Mouse (Mus musculus): Measurements from ENCODE around the gene Zfp503.

Zfp503 gene

DNA sequence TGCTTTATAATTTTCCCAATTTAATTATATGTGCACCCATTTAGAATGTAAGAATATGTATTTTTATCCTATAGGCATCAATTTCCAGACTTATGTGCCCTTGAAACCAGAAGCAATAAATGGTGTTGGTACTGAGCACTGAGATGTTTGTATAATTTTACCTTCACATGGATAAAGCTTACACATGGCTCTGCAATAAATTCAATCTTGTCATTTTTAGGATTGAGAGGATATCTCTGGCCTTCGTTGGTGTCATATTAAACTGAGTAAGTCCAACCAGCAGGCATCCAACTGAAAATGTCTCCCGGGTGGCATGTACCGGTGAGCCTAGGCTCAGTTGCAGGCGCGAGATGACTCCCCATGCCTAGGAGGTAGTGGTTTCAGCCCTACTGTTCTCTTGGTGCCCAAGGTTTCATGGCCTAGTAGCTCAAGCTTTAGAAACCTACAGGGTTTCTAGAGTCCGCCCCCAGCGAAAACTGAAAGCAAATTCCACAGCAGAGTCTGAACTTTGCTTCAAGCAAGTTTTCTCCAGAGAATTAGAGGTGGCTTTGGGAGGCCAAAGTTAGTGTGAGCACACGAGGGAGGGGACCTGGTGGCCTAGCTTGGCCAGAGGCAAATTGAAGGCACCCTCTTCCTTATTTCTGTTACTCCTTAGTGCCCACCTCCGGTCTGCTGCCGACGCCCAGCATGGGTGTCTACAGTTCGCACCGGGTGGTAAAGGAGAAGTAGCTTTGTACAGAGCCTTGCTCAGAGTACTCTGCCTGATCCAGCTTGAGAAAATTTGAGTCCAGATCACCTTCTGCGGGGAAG is 4.1 kb upstream of the Zfp503 start:
- no peak for DNase-seq (ENCODE audit: low read depth, low spot score)

DNA sequence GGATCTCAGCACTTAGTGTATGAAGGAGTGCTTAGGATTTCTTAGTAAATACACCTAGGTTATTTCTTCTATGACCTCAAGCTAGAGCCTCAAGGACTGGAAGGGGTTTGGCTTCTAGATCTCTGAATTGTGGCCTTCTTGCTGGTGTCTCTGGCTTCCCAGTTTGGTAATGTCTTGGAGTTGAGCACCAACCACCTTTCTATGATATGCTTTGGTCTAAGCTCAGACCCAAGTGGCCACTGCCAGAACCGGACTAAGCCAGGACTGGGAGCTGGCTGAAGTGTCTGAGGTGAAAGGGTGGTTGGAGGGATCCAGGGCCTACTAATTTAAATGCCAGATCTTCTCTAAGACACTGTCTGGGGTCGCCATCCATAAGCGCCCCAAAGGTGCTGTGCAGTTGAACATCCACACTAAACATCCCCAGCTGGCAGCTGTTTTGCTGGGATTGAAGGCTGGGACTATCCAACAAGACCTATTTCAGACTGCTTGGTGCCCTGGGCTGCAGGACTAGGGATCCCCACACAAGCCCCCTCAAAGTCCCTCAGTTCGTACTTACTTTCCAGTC is 3.0 kb upstream of the Zfp503 start:
- no peak for DNase-seq (ENCODE audit: low read depth, low spot score)

DNA sequence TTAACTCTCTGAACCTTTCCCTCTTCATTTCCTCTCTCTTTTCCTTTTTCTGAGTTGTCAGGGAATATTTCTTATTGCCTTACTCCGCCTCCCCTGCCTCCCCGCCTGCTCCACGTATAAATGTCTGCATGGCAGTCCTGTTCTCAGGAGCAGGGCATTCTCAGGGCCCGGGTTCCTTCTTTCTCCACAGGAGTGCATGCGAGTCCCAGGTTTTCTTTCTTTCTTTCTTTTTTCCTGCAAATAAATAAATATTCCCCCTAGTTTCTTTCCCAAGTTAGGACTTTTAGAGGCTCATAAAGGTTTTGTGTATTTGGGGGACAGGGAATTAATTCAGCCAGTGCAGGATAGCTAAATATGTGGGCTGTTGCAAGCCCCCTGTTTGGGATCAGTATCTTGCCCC is 2.5 kb upstream of the Zfp503 start:
- no peak for DNase-seq (ENCODE audit: low read depth, low spot score)

DNA sequence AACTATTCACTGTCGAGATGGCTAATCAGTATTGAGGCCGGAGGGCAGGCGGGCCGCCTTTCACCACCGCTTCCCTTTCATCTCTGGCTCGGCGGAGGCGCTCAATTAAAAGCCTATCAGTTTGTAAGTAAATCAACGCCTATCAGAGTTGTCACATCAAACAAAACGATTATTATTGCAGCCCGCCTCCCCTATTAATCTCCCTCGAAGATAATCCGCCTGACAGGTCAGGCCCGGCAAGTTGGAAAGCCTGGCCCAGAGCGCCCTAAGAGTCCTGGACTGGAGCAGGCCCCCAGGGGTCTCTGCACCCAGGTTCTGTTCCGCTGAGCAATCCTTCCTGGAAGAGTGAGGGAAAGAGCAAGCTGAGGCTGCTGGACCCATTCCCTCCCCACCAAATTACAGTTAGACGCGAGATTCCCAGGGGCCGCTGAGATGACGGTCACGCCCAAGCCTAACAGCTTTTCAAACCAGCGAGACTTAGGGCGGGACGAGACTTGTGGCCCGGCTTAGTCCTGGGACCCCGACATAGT is 1.9 kb upstream of the Zfp503 start:
- no peak for DNase-seq (ENCODE audit: low read depth, low spot score)

DNA sequence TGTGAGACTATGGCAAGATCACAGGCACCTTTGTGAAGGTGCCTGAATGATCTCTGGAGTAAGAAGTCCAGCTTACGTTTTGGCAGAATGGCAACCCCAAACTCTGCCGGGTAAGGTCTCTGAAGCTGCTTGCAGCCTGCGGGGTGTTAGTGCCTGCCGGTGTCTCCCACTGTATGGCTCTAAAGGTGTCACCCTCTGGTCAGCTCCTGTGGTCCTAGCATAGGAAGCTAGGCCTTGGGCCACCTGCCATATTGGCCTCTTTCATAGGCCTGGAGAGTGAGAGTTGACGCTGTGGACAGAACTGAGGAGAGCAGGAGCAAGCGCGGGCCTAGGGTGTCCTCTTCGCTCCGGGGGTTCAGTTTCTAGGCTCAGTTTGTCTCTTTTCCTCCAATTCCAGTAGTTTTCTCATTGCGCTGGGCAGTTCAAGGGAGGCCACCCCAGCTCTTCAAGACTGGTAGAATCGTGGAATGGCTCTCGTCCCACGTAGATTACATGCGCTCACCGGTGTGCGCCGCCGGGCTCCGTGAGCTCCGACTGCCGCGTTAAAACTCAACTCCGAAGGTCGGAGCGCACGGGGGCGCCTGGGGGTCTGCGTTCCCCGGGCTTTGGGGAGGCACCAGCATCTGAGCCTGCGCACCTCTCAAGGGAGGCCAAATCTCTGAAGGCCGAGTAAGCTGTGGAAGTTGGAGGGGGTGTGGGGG is 1.1 kb upstream of the Zfp503 start:
- no peak for DNase-seq (ENCODE audit: low read depth, low spot score)

DNA sequence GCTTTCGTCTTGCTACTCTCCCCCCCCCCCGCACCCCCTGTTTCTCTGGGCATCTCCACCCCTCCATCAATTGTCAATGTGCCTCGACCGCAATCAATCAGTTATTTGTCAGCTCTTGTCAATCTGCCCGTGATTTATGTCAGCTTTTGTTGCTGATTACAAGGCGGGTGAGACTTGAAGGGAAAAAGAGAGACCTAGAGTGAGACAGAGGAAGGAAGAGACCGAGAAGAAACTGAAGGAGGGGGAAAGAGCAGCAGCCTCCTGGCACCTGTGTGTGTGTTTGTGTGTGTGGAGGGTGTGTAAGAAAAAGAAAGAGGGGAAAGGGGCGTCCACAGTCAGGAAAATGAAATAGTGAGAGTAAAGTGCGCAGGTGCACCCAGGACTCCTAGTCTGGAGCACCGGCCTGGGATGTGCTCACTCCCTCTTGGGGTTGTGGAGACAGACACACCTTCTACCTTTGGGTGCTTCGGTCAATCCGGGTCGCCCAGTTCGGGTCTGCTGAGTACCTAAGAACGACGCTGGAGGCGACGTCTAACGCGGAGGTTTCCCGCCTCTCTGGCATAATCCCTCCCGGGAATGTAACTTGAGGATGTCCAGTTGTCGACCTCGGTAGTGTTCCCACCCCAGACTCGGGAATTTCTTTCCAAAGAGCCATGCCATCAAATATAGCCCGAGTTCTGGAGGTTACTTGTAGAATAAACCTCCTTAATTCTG is 667 bp downstream of the Zfp503 start:
- DNase-seq (ENCODE audit: low read depth, low spot score): no peak

DNA sequence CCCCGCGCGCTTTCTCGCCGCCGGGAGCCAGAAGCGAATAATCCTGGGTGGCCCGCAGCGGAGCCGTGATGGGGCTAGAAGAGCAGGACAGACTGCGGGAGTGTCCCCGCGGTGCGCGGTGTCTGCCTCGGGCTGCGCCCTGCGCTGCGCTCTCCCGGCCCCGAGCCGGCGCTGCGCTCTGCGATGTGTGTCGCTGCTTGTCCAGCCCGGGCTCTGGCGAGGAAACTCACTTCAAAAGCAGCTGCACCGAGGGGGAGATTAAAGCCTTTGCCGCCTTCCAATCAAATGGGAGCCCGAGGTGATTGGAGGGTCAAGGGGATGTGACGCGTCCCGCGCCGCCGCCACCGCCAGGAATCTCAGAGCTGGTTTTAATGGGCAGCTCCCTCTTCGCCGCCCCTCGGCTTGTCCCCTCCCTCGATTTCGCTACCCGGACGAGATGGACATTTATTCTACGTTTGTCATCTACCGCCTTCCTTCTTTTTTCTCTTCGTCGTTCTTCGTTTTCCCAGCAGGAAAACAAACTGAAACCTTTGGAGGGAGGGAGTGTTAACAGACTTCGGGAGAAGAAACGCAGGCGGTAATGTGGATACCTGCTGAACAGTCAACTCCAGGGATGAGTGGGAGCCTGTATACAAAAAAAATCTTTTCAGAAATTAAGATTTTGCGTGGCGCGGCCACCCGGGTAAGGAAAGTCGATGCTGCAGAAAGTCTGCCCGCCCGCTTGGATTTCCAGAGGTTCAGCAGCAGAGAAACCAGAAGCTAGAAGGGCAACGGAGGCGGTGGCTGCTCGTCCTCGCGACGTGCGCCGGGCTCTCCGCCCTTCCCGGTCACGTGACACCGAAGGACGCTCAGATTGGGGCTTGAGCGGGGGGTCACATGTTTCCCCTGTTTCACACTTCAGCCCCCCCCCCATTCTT is 1.5 kb downstream of the Zfp503 start:
- peak; percentile 90 for DNase-seq (ENCODE audit: low read depth, low spot score)

DNA sequence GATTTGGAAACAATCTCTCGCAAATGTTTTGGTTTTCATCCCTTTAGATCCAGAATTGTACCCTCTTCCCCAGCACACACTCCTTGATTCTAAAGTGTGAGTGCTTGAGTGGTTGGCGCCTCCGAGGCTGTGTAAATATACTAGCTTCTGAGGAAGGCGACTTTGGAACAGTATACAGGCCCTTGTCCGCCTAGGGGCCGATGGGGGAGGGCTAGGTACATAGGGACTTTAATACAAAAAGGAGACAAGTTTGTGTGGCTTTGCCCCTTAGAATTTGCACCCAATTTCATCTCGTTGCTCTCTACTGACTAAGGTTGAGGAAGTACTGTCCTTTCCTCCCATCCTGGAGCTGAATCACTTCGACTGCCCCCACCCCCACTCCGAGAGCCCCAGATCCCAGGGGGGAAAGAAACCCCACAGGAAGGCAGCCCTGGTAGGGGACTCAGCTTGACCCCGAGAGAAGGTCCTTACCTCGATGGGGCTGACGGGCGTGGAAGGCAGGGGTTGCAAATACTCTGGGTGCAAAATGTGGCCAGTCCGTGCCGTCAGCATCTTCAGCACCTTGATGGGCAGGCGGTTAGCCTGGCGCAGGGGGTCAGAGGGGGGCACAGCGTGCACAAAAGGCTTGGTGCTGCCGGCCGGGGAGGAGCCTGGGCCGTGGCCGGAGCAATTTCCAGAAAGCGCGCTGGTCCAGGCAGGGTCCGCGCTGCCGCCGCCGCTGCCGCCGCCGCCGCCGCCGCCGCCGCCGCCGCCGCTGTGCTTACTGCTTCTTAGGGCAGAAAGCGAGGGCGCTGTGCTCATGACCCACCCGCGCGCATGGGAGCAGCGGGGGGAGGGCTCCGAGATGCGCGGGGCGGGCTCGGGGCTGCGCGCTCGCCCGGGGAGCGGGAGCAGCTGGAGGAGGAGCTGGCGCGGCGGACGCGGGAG is 2.4 kb downstream of the Zfp503 start:
- DNase-seq (ENCODE audit: low read depth, low spot score): no peak

DNA sequence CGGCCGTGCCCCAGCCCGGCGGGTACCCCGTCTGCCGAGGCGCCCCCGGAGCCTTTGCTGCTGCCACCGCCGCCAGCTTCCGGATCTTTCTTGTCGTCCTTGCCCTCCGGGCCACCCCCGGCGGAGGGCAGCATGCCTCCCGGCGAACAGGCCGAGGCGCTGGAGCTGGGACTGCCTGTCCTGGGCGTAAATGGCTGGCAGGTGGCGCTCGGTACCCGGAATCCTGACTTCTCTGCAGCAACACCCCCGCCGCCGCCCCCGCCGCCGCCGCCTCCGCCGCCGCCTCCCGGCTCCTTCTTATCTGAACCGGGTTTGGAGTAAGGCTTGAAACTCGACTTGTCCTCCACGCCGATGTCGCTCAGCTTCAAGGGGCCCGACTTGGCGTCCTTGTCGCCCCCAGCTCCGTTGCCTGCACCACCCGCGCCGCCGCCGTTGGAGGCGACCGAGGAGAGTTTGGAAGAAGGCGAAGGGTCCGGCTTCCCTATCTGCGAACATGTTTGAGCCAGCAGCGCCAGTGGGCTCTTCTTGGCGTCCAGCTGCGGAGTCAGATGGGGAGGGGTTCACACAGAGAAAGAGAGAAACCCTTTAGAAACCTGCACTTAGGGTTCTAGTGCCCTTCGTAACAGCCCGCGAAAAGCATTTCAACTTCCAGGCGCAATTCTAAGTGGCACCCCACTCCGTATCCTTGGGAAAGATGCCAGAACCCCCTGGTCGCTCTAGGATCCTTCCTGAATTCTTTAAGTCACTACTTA is 3.2 kb downstream of the Zfp503 start:
- no peak for DNase-seq (ENCODE audit: low read depth, low spot score)

DNA sequence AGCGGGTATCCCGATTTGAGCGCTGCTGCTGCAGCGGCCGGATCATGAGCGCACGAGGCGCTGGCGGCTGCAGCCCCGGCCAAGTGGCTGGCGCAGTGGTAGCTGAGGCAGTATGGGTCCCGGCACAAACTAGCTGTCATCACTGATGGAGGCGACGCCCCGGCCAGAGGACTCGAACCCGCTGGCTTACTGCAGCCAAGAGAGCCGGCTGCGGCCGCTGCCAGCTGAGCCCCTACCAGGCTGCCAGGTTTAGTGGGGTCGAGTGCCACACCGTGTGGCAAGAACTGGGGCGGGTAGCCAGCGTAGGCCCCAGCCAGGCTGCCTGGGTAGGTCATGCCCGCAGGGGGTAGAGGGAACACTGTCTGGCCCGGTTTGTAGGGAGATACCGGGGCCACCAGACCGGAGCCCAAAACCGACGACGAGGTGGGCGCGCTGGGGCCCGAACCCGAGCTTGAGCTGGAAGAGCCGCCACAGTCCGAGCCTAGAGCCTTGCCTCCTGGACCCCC is 3.9 kb downstream of the Zfp503 start:
- DNase-seq (ENCODE audit: low read depth, low spot score): no peak

DNA sequence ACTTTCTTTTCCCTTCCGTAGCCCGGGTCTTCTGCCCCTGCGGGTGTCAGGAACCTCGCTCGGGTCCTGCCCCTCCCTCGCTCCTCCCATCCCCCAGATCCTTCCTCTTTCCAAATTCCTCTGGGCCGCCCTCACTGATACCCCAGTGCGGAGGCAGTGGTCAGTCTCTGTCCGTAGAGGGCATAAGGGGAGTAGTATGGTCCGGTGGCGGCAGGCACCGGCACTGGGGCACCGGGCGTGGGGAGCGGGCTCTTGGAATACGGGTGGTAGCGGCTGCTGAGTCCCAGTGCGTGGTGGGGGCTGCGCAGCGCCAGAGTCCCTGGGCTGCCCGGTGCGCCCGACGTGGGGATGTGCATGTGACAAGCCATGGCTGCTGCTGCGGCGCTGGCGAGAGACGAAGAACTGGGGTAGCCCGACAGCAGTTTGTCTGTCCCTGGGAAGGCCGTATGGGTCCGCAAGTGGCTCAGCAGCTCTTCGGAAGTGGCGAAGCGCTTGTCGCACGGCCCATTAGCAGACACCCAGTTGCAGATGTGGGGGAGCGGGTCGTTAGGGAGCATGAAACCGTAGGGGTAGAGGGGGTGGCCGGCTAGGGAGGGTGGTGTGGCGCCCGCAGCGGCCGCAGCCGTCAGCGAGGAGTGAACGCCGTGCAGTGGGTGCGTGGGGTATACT is 4.5 kb downstream of the Zfp503 start:
- no peak for DNase-seq (ENCODE audit: low read depth, low spot score)

DNA sequence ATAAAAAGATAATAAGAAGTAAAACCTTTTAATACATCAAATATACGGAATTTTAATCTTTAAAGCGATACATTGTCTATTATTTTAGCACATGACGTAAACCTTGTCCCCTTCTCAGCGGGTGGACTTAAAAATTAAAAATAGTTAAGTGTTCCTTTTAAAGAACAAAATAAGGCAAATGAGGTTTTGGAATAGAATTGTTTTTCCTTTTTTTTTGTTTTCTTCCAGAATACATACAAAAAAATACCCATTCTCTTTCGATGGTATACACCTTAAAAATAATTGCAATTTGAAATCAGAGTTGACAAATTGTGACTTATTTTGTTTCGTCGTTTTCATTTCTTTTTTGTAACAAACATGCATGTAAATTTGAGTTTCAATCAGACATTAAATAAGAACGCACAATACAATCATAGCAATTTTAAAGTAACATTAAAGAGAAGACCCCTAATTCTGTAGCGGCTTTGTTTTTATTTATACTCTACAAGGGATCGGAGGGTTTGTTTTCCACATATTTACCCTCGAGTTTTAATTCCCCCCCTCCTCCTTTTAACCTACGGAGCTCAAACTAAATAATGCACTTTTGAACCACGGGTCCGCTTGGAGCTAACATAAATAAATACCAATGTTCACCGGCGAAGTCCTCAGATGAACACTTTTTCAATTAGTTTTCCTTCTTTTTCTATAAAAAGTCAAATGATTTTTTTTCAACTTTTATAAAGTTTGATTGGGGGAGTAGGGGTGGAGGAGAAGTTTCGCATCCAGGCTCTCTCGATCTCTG is 5.3 kb downstream of the Zfp503 start:
- DNase-seq (ENCODE audit: low read depth, low spot score): no peak

DNA sequence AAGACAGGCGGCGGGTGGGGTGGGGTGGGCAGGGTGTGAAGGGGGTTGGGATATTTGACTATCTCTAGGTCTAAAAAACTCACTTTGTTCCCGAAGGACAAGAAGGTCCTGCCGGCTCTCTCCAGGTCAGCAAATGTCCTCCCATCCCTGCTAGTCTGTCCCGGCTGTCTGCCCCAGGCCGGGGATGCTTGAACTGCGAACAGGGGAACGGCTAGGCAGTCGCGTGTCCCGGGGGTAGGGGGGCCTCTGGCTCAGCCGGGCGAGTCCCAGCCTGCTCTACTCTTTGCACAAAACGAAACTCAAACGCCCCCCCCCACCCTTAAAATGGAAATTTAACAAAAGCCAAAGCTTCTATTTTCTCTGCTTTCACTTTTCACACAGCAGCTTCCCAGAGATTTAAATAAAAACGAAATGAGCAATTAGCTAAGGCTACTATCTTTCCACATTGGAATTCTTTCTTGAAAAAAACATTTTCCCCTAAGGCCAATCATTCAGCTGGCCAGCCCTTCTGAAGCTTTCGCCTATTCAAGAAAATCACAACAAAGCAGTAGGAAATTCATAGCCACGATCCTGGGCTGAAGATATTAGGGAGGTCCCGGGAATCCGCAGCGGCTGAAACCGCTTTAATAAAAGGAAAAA is 6.0 kb downstream of the Zfp503 start:
- DNase-seq (ENCODE audit: low read depth, low spot score): no peak

DNA sequence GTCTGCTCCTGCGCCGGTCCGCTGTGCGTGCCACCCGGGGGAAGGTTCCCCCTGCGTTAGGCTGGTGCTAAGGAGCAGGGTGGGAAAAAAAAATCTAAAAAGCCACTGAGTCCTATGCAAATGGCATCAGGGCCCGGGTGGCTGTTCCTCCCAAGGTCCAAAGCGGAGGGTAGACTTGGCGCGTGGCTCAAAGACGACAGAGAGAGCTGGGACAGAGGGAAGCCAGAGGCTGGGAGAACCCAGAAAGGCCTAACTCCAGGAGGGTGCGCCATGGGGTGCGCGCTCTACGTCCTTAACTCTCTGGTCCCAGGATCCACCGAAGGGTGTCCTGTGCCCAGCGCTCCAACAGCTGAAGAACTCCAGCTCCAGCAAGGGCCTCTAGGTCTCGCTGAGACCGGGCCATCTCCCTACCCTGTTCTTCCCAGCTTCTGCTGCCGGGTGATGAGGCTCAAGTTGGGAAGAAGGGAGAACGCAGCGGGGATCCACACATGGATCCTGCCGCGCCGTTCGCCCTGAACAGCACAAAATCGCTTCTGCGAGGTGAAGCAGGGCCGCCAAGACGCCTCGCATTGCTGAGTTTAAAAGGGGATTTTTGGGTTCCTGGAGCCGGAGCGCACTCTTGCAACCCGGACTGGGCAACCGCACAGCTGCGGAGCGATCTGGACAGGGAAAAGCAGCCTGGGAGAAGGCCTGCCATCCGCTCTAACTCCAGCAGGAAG is 6.7 kb downstream of the Zfp503 start:
- no peak for DNase-seq (ENCODE audit: low read depth, low spot score)

DNA sequence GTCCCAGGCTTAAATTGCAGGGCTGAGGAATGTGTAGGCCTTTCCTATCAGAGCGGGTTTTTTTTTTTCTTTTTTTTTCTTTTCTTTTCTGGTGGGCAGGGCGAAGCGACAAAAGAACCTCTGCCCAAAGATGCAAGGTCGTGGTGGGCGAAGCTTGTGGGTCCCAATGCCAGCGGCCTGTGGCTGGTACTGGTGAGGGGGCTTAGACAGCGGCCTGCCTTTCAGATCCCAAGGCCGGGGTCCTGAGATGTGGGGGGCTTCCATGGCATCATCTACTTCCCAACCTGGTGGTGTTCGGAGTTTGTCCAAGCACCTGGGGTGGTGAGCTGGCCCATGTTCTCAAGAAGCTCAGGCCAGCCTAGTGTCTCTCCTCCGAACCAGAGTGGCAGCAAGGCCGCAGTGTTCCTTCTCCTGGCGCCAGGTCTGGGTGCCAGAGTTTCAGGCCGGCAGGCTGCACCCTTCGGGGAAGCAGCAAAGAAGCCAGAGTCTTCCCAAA is 7.3 kb downstream of the Zfp503 start:
- no peak for DNase-seq (ENCODE audit: low read depth, low spot score)

DNA sequence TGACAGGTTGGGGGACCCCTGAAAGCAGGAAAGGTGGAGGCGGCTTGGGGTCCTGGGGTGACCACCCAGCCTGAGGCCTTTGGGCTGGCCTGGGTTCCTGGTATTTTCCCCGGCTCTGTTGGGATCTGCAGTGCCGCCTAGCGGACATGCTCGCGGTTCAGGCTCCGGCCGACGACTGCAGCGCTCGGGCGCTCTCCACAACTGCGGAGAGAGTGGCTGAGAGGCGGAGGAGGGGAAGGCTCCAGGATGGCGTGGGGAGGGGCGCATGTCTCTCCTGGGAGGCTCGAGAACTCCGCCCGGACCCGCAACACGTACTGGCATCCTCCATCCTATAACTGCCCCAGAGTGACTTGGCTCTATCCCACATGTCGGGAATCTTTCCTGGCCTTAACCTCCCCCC is 7.9 kb downstream of the Zfp503 start:
- no peak for DNase-seq (ENCODE audit: low read depth, low spot score)
